Mouse (Mus musculus): Measurements from ENCODE around the gene Smg5.

Smg5 gene

DNA sequence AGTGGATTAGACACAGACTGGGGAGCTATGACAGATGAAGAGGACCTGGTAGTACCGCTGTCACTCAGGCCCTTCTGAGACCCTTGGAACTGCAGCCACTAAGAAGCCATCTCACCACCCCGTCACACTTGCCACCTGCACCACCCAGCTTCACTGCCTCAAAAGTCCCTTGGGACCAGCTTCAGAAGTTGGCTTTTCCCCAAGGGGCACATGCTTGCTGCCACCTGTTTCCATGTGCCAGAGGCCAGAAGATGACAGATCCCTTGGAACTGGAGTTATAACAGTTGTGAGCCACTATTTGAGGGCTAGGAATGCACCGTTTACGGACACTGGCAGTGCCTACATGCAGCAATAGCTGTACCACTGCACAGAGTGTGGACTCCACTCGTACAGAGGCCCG lies 59.2 kb downstream of the Smg5 start:
- in situ Hi-C loops (cut with MseI, MboI): no loop called here

DNA sequence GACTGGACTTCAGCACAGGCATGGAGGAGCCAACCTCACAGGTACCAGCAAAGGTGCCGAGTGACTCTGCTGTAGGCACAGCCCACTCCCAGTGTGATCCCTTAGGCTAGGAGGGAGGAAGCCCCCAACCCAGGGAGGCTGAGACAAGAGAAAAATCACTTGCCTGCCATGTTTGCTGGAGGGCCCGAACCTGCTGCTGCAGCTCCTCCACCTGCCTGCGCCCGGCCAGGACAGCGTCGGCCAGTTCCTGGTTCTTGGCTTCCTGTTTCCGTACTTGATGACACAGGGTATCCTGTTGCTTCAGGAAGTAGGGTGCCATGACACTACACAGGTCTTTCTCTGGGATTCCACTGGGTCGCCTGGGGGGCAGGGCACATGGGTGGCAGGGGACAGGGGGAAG lies 59.7 kb downstream of the Smg5 start:
- in situ Hi-C loops (cut with MseI, MboI): no loop called here

DNA sequence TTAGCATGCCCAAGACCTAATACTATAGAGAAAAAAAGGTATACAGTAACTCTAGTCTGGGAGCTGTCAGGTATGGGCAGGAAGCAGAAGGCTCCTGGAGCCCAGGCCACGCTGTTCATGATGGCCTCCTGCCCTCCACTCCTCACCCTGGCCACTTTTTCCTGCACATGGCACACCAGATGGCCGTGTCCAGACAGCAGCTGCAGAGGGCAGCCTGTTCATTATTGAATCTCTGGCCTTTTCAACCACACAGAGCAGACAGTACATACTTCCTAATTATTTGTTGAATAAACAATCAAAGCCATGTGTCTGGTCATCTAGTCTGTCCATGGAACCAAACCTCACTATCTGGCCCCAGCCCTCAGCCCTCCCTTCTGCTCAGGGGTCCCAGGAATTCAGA lies 62.6 kb downstream of the Smg5 start:
- in situ Hi-C loops (cut with MseI, MboI): no loop called here

DNA sequence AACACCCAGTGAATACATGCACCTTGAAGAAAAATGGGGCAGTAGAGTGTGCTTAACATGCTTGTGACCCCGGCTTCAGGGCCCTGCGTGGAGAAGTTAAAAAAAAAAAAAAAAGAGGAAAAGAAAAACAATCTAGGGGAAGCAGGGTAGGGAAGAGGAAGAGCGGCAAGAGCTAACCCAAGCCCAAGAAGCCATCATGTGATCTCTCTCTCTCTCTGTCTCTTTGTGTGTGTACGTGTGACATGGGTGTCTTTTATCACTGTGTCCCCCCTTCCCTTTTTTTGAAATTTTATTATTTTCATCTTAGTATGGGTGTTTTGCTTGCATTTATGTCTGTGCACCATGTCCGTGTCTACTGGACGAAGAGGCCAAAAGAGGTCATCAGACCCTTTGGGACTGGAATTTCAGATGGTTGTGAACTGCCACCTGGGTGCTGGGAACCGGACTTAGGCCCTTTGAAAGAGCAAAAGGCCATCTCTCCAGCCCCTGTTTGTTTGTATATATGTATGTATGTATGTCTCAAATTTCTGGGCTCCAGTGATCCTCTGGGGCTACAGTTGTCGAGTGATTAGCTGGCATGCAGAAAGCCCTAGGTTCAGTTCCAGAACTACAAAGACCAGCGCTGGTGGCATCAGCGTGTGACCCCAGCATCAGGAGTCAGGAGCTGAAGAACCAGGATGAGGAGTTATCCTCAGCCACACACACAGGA lies 67.6 kb downstream of the Smg5 start:
- in situ Hi-C loops (cut with MseI, MboI): loop anchor here in 1 of 2 experiments (10.0 kb wide), 1 partner anchor 121 kb away; no protein-coding TSS in a partner anchor

DNA sequence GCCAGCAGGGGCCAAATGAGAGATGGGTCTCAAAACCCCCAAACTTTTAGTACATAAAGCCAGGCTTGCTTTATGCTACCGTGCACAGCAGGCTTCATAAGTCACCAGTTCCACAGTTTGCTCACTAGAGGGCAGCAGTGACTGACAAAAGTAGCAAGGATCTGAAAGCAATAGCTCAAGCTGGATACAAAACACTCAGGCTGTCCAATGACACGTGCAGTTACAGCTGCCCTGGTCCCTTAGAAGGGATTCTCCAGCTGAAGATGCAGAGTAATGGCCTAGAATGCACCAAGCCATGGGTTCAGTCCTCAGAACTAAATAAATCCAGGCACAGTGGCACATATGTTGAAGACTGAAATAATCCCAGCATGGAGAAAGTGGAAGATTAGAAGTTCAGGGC lies 71.0 kb downstream of the Smg5 start:
- in situ Hi-C loops (cut with MseI, MboI): loop anchor here (5.0 to 10.0 kb wide), 3 partner anchors 60 to 118 kb away; no protein-coding TSS in a partner anchor

DNA sequence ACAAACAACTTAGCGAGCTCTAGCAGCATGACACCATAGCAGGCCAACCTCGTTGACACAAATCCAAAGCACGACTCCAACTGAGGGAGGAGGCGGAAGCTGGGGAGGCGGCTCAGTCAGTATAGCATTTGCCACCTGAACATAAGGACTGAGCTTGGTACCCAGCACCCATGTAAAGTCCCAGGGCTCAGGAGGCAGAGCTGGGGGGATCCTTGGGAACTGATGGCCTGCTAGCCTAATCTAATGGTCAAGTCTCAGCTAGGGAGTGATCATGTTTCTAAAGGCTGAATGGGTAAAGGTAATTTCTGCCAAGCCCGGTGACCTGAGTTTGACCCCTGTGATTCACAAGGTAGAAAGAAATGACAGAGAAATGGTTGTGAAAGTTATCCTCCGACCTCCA lies 71.5 kb downstream of the Smg5 start:
- in situ Hi-C loops (cut with MseI, MboI): loop anchor here (5.0 to 10.0 kb wide), 3 partner anchors 60 to 117 kb away; no protein-coding TSS in a partner anchor

DNA sequence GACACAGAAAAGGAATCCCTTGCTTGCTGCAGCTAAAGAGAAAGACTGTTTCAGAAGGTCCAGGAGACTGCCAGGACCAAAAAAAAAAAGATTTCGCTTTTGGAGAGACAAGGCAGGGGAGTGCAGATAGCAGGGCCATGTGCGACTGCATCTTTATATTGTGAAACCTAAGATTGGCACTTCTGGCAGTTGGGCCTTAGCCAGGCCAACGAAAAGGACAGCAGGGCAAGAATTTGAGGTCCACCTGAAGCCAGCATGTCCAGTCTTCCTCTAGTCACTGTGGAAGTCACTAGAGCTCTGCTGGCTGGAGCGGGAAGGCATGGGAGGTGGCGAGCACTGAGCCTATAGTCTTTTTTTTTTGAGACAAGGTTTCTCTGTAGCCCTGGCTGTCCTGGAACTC lies 72.9 kb downstream of the Smg5 start:
- in situ Hi-C loops (cut with MseI, MboI): loop anchor here (5.0 to 10.0 kb wide), 3 partner anchors 58 to 116 kb away; no protein-coding TSS in a partner anchor

DNA sequence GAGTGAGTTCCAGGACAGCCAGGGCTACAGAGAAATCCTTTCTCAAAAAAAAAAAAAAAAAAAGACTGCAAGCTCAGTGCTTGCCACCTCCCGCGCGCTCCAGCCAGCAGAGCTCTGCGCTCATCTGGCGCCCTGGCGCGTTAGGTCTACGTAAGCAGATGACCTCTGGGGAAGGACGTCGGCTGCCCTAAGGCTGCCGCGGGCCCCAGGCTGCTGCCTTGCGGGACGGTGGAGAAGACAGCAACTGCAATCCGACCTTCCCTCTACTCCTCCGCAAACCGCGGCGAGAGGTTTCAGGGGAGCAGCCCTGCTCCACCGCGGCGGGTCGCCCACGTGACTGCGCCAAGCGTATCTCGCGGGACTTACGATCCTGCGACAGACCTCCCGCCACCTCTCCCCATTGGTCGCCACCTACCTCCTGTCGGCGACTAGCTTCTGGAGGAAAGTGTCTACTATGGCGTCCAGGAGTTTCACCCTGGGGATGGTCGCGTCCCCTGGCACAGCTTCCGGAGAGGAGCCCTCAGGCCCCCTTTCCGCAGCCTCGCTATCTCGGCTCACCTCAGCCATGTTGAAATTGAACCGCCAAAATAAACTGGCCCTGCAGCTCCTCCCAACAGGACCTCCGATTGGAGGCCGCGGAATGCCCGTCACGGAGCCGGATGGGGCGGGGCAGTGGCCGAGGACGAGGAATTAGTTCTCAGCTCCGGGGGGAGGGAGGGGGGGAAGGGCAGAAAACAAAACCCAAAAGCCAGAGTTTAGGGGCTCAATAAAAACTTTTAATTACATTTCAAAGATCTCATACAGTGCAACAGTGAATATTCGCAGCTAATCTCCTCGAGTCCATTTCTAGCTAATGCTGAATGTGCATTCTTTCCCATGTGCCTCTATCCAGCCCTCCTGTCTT lies 73.9 kb downstream of the Smg5 start, which contains the start of gene Pmf1:
Gene Pmf1, minus strand, starts transcription at position 591 of the 904 bp plus-strand sequence.
- in situ Hi-C loops (cut with MseI, MboI): loop anchor here (5.0 to 10.0 kb wide), 3 partner anchors 57 to 115 kb away; no protein-coding TSS in a partner anchor

DNA sequence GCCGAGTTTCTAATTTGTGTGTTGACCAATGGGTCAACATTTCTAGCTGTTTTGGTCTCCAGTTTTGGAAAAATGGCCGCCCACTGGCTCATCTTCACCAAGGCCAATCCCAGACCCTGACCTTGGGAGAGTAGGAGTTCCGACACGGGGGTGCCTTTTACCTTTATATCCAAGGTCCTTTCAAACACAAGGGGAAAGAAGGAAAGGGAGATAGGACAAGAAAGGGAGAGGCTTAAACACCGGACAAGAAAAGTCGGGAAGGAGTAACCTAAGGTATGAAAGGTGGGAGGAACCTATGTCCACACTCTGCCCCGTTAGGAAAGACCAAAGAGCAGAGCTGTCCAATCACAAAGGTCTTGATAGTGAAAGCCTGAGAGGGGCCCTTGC lies 74.6 kb downstream of the Smg5 start:
- in situ Hi-C loops (cut with MseI, MboI): no loop called here

DNA sequence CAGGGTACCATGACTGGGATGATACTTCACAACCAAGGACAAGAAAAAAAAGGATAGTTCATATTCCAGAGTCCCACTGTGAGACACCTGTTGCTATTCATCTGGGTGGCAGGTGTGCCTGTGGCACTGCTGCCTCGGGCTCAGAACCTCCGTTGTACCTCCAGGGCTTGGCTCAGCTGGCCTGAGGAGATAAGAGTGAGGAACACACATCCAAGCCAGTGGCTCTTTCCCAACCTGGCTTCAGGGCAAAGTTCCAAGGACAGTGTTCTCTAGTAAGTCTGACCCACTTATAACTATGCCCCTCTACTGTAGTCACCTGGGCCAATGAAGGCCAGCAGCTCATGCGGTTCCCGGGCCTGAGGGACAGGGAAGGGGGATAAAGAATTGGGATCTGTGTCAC lies 75.6 kb downstream of the Smg5 start:
- in situ Hi-C loops (cut with MseI, MboI): no loop called here
